Mouse (Mus musculus) embryo, embryonic 11.5 days (tissue): ENCODE measurements around the gene Adam25.
"Not testable (repeated sequence)": the region's sequence is repeated elsewhere in the genome, so short reads cannot be mapped to it uniquely, and the experiment has no call there.

Experiments
- DNase-seq: peaks from one replicate; pipeline ENCODE4 v3.0.0-alpha.2; 2012; ENCODE audit warnings: low read depth, low spot score

Gene Adam25

GRCm38 (mm10) chr8:40751908-40752307 is at the start of gene Adam25:
TSS of gene Adam25 (plus strand) at chr8:40752208.
- not testable (repeated sequence) for DNase-seq

- not testable (repeated sequence) for DNase-seq
These were observed 36.6 kb upstream of the Adam25 start for GRCm38 (mm10) chr8:40715406-40715805.

- no peak for DNase-seq
These were observed 36.0 kb upstream of the Adam25 start for GRCm38 (mm10) chr8:40715986-40716385.

- DNase-seq, result peak; percentile 2
These were observed 31.3 kb downstream of the Adam25 start for GRCm38 (mm10) chr8:40783320-40783719.

GRCm38 (mm10) chr8:40792973-40793372 is 41.0 kb downstream of the Adam25 start, which contains the start of gene Adam20:
TSS of gene Adam20 (plus strand) at chr8:40793273.
- not testable (repeated sequence) for DNase-seq

- DNase-seq, result no peak
These were observed 51.5 kb downstream of the Adam25 start for GRCm38 (mm10) chr8:40803379-40804079.
